Mouse (Mus musculus) neutrophil, adult 83 days (primary cell): ENCODE measurements around the gene Snx8. TPM values are rescaled to one million over a fixed set of nuclear protein-coding genes. Genes with fewer than 3 reads are reported as not detected.

Experiments used
- total RNA-seq, 2 experiments: library from RNA; stranded (reverse); gene quantifications; one replicate each; pipeline ENCODE4 v1.2.4; 2023

Snx8 gene
- total RNA-seq: 10 to 100 TPM in 1 of 2 experiments, 1 to 10 TPM in 1; 8.5 to 16.2 TPM

GRCm38 (mm10) chr5:140388588-140389576 is at the start of gene Snx8:
Gene Snx8, minus strand, starts transcription at chr5:140389262.

GRCm38 (mm10) chr5:140418489-140419441 is 29.7 kb upstream of the Snx8 start, which contains the start of gene Eif3b:
Gene Eif3b, plus strand, starts transcription at chr5:140419328.

GRCm38 (mm10) chr5:140331615-140332512 is 57.2 kb downstream of the Snx8 start, which contains the start of gene Mrm2:
Gene Mrm2, minus strand, starts transcription at chr5:140331898.

GRCm38 (mm10) chr5:140321042-140321755 is 67.9 kb downstream of the Snx8 start, which contains the start of the genes Mad1l1 and Nudt1:
Gene Mad1l1, minus strand, starts transcription at chr5:140321552.
Gene Nudt1, plus strand, starts transcription at chr5:140321656.

Other genes starting within 250 kb of the Snx8 start
- 10 to 100 TPM; 33.4 to 34.3 TPM for gene Mad1l1, start 67.7 kb downstream of the Snx8 start, total RNA-seq
- gene Nudt1, start 67.6 kb downstream of the Snx8 start, total RNA-seq: 10 to 100 TPM in 1 of 2 experiments, 1 to 10 TPM in 1; 6.6 to 10.9 TPM
- gene Mrm2, start 57.4 kb downstream of the Snx8 start, total RNA-seq: 1 to 10 TPM; 2.9 to 3.1 TPM
- gene Eif3b, start 30.1 kb upstream of the Snx8 start, total RNA-seq: 10 to 100 TPM; 74.2 to 74.8 TPM
- not detected for gene Gm4869, start 56.4 kb upstream of the Snx8 start, total RNA-seq
- 100 to 1,000 TPM; 118 to 121 TPM for gene Chst12, start 116.3 kb upstream of the Snx8 start, total RNA-seq
- gene Grifin, start 175.8 kb upstream of the Snx8 start, total RNA-seq: under 1 TPM in 1 of 2 experiments, not detected in 1; 0.61 TPM
- gene Lfng, start 218.1 kb upstream of the Snx8 start, total RNA-seq: 10 to 100 TPM; 32.3 to 39.6 TPM